Mouse (Mus musculus): ENCODE measurements at regions not wholly inside any gene's neighbourhood (a gene's known extent, or its start where the extent isn't known, plus 50 kb on each side); places are given as distances from the start of the nearest gene placed in this dataset.
A peak's percentile ranks its signal among the peaks of the same experiment; 100 is the strongest.

- 45% methylated on average over 8 of the region's 8 CpGs for WGBS
- Histone ChIP-seq H3K36me3 (no peaks in the 10 kb centered on the region), H3K4me1 (replicated peaks) (peaks cover 25% of the 10 kb centered on the region), H3K4me2 (no peak overlapping the region), H3K4me3 (no peak overlapping the region), H3K9me3 (no peaks in the 10 kb centered on the region), H3K27ac (replicated peaks) (no peak overlapping the region), H3K27me3 (no peaks in the 10 kb centered on the region), H3K9ac (no peak overlapping the region)
- ATAC-seq (ENCODE audit: low FRiP score, low read depth), result no peak
Measured at GRCm38 (mm10) chr14:47909129-47909528, 211.5 kb upstream of the Peli2 start.

GRCm38 (mm10) chr14:47910741-47911295 is 209.8 kb upstream of the Peli2 start:
- Histone ChIP-seq H3K4me2 (no peak overlapping the region), H3K4me1 (replicated peaks) (peaks cover 25% of the 10 kb centered on the region), H3K27me3 (no peaks in the 10 kb centered on the region), H3K4me3 (no peak overlapping the region), H3K36me3 (no peaks in the 10 kb centered on the region), H3K27ac (replicated peaks) (no peak overlapping the region), H3K9ac (no peak overlapping the region), H3K9me3 (no peaks in the 10 kb centered on the region)
- WGBS, result 41% methylated on average over 6 of the region's 6 CpGs
- ATAC-seq (ENCODE audit: low FRiP score, low read depth), result no peak

- Histone ChIP-seq H3K4me1 (replicated peaks) (peaks cover 25% of the 10 kb centered on the region), H3K4me2 (no peak overlapping the region), H3K9ac (no peak overlapping the region), H3K9me3 (no peaks in the 10 kb centered on the region), H3K4me3 (no peak overlapping the region), H3K27ac (replicated peaks) (no peak overlapping the region), H3K27me3 (no peaks in the 10 kb centered on the region), H3K36me3 (no peaks in the 10 kb centered on the region)
- peak; percentile 89 for ATAC-seq (ENCODE audit: low FRiP score, low read depth)
- WGBS, result 56% methylated on average over 9 of the region's 9 CpGs
Measured at GRCm38 (mm10) chr14:47911546-47912545, 208.8 kb upstream of the Peli2 start.

- H3K27me3 ChIP-seq, result no peaks in the 10 kb centered on the region
- 77% methylated on average over 1 of the region's 1 CpGs for WGBS
- H3K4me3 ChIP-seq, result no peak overlapping the region
- no peaks in the 10 kb centered on the region for H3K9me3 ChIP-seq
- ATAC-seq (ENCODE audit: low FRiP score, low read depth), result no peak
- no peak overlapping the region for H3K27ac ChIP-seq (replicated peaks)
- no peak overlapping the region for H3K9ac ChIP-seq
- no peaks in the 10 kb centered on the region for H3K36me3 ChIP-seq
- H3K4me1 ChIP-seq (replicated peaks), result peaks cover 11% of the 10 kb centered on the region
- no peak overlapping the region for H3K4me2 ChIP-seq
Measured at GRCm38 (mm10) chr14:47915621-47916020, 205.0 kb upstream of the Peli2 start.

GRCm38 (mm10) chr14:47920638-47921347 is 199.8 kb upstream of the Peli2 start:
- H3K27ac ChIP-seq (replicated peaks), result no peak overlapping the region
- 92% methylated on average over 9 of the region's 9 CpGs for WGBS
- H3K4me1 ChIP-seq (replicated peaks), result peaks cover 6% of the 10 kb centered on the region; the same call in 1 of the 2 replicates
- no peaks in the 10 kb centered on the region for H3K36me3 ChIP-seq
- no peaks in the 10 kb centered on the region for H3K27me3 ChIP-seq
- no peak overlapping the region for H3K4me3 ChIP-seq
- ATAC-seq (ENCODE audit: low FRiP score, low read depth), result no peak
- no peaks in the 10 kb centered on the region for H3K9me3 ChIP-seq
- no peak overlapping the region for H3K4me2 ChIP-seq
- no peak overlapping the region for H3K9ac ChIP-seq

GRCm38 (mm10) chr14:47921811-47922277 is 198.8 kb upstream of the Peli2 start:
- WGBS, result 39% methylated on average over 10 of the region's 10 CpGs
- Histone ChIP-seq H3K36me3 (no peaks in the 10 kb centered on the region), H3K27me3 (no peaks in the 10 kb centered on the region), H3K27ac (replicated peaks) (no peak overlapping the region; the same call in 1 of the 2 replicates), H3K4me1 (replicated peaks) (peaks cover 6% of the 10 kb centered on the region; the same call in 1 of the 2 replicates), H3K4me3 (no peak overlapping the region), H3K9me3 (no peaks in the 10 kb centered on the region), H3K9ac (no peak overlapping the region), H3K4me2 (no peak overlapping the region)
- 0 out of 2 replicates have a peak, but pooled peaks have one; percentile 38 for ATAC-seq (ENCODE audit: low FRiP score, low read depth)

GRCm38 (mm10) chr14:47926416-47926815 is 194.2 kb upstream of the Peli2 start:
- Histone ChIP-seq H3K4me1 (replicated peaks) (peaks cover 6% of the 10 kb centered on the region; the same call in 1 of the 2 replicates), H3K27me3 (no peaks in the 10 kb centered on the region), H3K36me3 (no peaks in the 10 kb centered on the region), H3K4me3 (no peak overlapping the region), H3K4me2 (no peak overlapping the region), H3K9ac (no peak overlapping the region), H3K27ac (replicated peaks) (no peak overlapping the region), H3K9me3 (no peaks in the 10 kb centered on the region)
- ATAC-seq (ENCODE audit: low FRiP score, low read depth), result no peak
- 87% methylated on average over 3 of the region's 3 CpGs for WGBS

- no peak overlapping the region for H3K9ac ChIP-seq
- no peak overlapping the region for H3K27ac ChIP-seq (replicated peaks)
- no peaks in the 10 kb centered on the region; the same call in 1 of the 2 replicates for H3K4me1 ChIP-seq (replicated peaks)
- no peaks in the 10 kb centered on the region for H3K9me3 ChIP-seq
- no peaks in the 10 kb centered on the region for H3K36me3 ChIP-seq
- WGBS, result 96% methylated on average over 6 of the region's 6 CpGs
- no peak overlapping the region for H3K4me2 ChIP-seq
- no peak for ATAC-seq (ENCODE audit: low FRiP score, low read depth)
- H3K27me3 ChIP-seq, result no peaks in the 10 kb centered on the region
- no peak overlapping the region for H3K4me3 ChIP-seq
Measured at GRCm38 (mm10) chr14:47935401-47935800, 185.2 kb upstream of the Peli2 start.

- no peak overlapping the region for H3K4me2 ChIP-seq
- ATAC-seq (ENCODE audit: low FRiP score, low read depth), result peak; percentile 15; the same call in 1 of the 2 replicates
- H3K27me3 ChIP-seq, result no peaks in the 10 kb centered on the region
- no peak overlapping the region for H3K9ac ChIP-seq
- H3K4me3 ChIP-seq, result no peak overlapping the region
- H3K36me3 ChIP-seq, result no peaks in the 10 kb centered on the region
- H3K9me3 ChIP-seq, result no peaks in the 10 kb centered on the region
- H3K27ac ChIP-seq (replicated peaks), result no peak overlapping the region
- no peaks in the 10 kb centered on the region; the same call in 1 of the 2 replicates for H3K4me1 ChIP-seq (replicated peaks)
- 81% methylated on average over 7 of the region's 7 CpGs for WGBS
Measured at GRCm38 (mm10) chr14:47937081-47937651, 183.5 kb upstream of the Peli2 start.

- no peak overlapping the region for H3K9ac ChIP-seq
- no peak overlapping the region for H3K4me3 ChIP-seq
- WGBS, result 29% methylated on average over 7 of the region's 7 CpGs
- H3K9me3 ChIP-seq, result no peaks in the 10 kb centered on the region
- no peaks in the 10 kb centered on the region for H3K27me3 ChIP-seq
- H3K4me2 ChIP-seq, result no peak overlapping the region
- H3K27ac ChIP-seq (replicated peaks), result no peak overlapping the region
- no peaks in the 10 kb centered on the region for H3K36me3 ChIP-seq
- H3K4me1 ChIP-seq (replicated peaks), result no peaks in the 10 kb centered on the region; the same call in 1 of the 2 replicates
- 0 out of 2 replicates have a peak, but pooled peaks have one; percentile 65 for ATAC-seq (ENCODE audit: low FRiP score, low read depth)
Measured at GRCm38 (mm10) chr14:47939781-47940590, 180.6 kb upstream of the Peli2 start.

GRCm38 (mm10) chr14:47942671-47943070 is 178.0 kb upstream of the Peli2 start:
- H3K36me3 ChIP-seq, result no peaks in the 10 kb centered on the region
- no peaks in the 10 kb centered on the region for H3K9me3 ChIP-seq
- H3K27ac ChIP-seq (replicated peaks), result no peak overlapping the region
- no peak for ATAC-seq (ENCODE audit: low FRiP score, low read depth)
- H3K4me3 ChIP-seq, result no peak overlapping the region
- no peak overlapping the region for H3K4me2 ChIP-seq
- H3K9ac ChIP-seq, result no peak overlapping the region
- no peaks in the 10 kb centered on the region for H3K27me3 ChIP-seq
- H3K4me1 ChIP-seq (replicated peaks), result no peaks in the 10 kb centered on the region; the same call in 1 of the 2 replicates
